Mouse (Mus musculus) embryonic facial prominence, embryonic 11.5 days (tissue): ENCODE measurements at regions not wholly inside any gene's neighbourhood (a gene's known extent, or its start where the extent isn't known, plus 50 kb on each side); places are given as distances from the start of the nearest gene placed in this dataset.

Experiments
- ATAC-seq: fragments of 200-750 bp; cut with Nextera tagmentation; replicated peaks from 2 replicates; pipeline ENCODE4 v1.8.0; 2017; ENCODE audit warnings: low read depth; ENCODE audit not compliant: insufficient number of reproducible peaks, low FRiP score, low TSS enrichment
- DNase-seq: peaks from one replicate; pipeline ENCODE4 v3.0.0-alpha.2; 2015; ENCODE audit warnings: low spot score
- H3K27ac ChIP-seq: fragments of 300-500 bp; sonication (generic); replicated peaks from 2 replicates; pipeline ENCODE4 v1.5.1; 2014; ENCODE audit warnings: mild to moderate bottlenecking, low read depth, low read length, control low read depth
- H3K27me3 ChIP-seq: fragments of 300-500 bp; sonication (generic); 2 replicates; pipeline ENCODE4 v1.6.1; 2014; ENCODE audit warnings: mild to moderate bottlenecking, low read length, moderate library complexity, mixed read lengths; ENCODE audit not compliant: control insufficient read depth, insufficient read depth
- H3K36me3 ChIP-seq: fragments of 300-500 bp; sonication (generic); replicated peaks from 2 replicates; pipeline ENCODE4 v1.6.1; 2014; ENCODE audit warnings: low read depth, mild to moderate bottlenecking, low read length, moderate library complexity, mixed read lengths; ENCODE audit not compliant: control insufficient read depth, insufficient read depth
- H3K4me1 ChIP-seq: fragments of 300-500 bp; sonication (generic); 2 replicates; pipeline ENCODE4 v1.6.1; 2014; ENCODE audit warnings: low read length, mixed read lengths; ENCODE audit not compliant: control insufficient read depth, insufficient read depth
- H3K4me2 ChIP-seq: fragments of 300-500 bp; sonication (generic); 2 replicates; pipeline ENCODE4 v1.6.1; 2014; ENCODE audit warnings: low read depth, mild to moderate bottlenecking, control low read depth, low read length, moderate library complexity
- H3K4me3 ChIP-seq: fragments of 300-500 bp; sonication (generic); 2 replicates; pipeline ENCODE4 v1.5.1; 2014; ENCODE audit warnings: low read depth, low read length, control low read depth
- H3K9ac ChIP-seq: fragments of 300-500 bp; sonication (generic); replicated peaks from 2 replicates; pipeline ENCODE4 v1.6.1; 2014; ENCODE audit warnings: mild to moderate bottlenecking, control low read depth, low read length
- H3K9me3 ChIP-seq: fragments of 300-500 bp; sonication (generic); replicated peaks from 2 replicates; pipeline ENCODE4 v1.6.1; 2016; ENCODE audit warnings: mild to moderate bottlenecking, low read length, inconsistent platforms, mixed read lengths; ENCODE audit not compliant: control insufficient read depth
- WGBS: fragments of 180-500 bp; shearing (Covaris S2); extraction: QIAGEN DNeasy Blood & Tissue Kit; methylation state at CpG from one replicate; pipeline ENCODE4 v1.1.7; 2014; 5-methylcytosine and 5-hydroxymethylcytosine counted together

- Histone ChIP-seq H3K4me3 (no peak overlapping the region), H3K4me2 (no peak overlapping the region), H3K9ac (no peak overlapping the region), H3K36me3 (no peaks in the 10 kb centered on the region), H3K4me1 (no peaks in the 10 kb centered on the region; the same call in 1 of the 2 replicates), H3K27me3 (no peaks in the 10 kb centered on the region), H3K27ac (no peak overlapping the region), H3K9me3 (no peaks in the 10 kb centered on the region)
- DNase-seq = no peak
- no peak for ATAC-seq
- WGBS = 86% methylated on average over 6 of the region's 6 CpGs
These were observed 190.8 kb upstream of the Creb1 start for GRCm38 (mm10) chr1:64341596-64341995.

- Histone ChIP-seq H3K4me1 (no peaks in the 10 kb centered on the region; the same call in 1 of the 2 replicates), H3K9ac (no peak overlapping the region), H3K4me2 (no peak overlapping the region), H3K4me3 (no peak overlapping the region), H3K36me3 (no peaks in the 10 kb centered on the region), H3K27me3 (no peaks in the 10 kb centered on the region), H3K9me3 (no peaks in the 10 kb centered on the region), H3K27ac (no peak overlapping the region)
- ATAC-seq = no peak
- peak; percentile 27 for DNase-seq
- 46% methylated on average over 9 of the region's 9 CpGs for WGBS
These were observed 193.9 kb upstream of the Creb1 start for GRCm38 (mm10) chr1:64338575-64338961.

- no peaks in the 10 kb centered on the region for H3K36me3 ChIP-seq
- H3K27me3 ChIP-seq = no peaks in the 10 kb centered on the region
- ATAC-seq (0 out of 2 replicates have a peak, but pooled peaks have one; percentile 52), DNase-seq (no peak)
- no peak overlapping the region for H3K9ac ChIP-seq
- no peak overlapping the region for H3K4me2 ChIP-seq
- WGBS = 55% methylated on average over 25 of the region's 25 CpGs
- no peaks in the 10 kb centered on the region for H3K9me3 ChIP-seq
- H3K4me1 ChIP-seq = no peaks in the 10 kb centered on the region; the same call in 1 of the 2 replicates
- no peak overlapping the region for H3K4me3 ChIP-seq
- no peak overlapping the region for H3K27ac ChIP-seq
These were observed 194.5 kb upstream of the Creb1 start for GRCm38 (mm10) chr1:64337619-64338574.

GRCm38 (mm10) chr1:64331566-64331965 lies 200.9 kb upstream of the Creb1 start:
- no peak overlapping the region for H3K9ac ChIP-seq
- H3K9me3 ChIP-seq = no peaks in the 10 kb centered on the region
- ATAC-seq = no peak
- no peaks in the 10 kb centered on the region for H3K4me1 ChIP-seq
- DNase-seq = no peak
- H3K4me3 ChIP-seq = no peak overlapping the region
- H3K27ac ChIP-seq = no peak overlapping the region
- no peak overlapping the region for H3K4me2 ChIP-seq
- no peaks in the 10 kb centered on the region for H3K27me3 ChIP-seq
- no peaks in the 10 kb centered on the region for H3K36me3 ChIP-seq
- 75% methylated on average over 2 of the region's 2 CpGs for WGBS

- Histone ChIP-seq H3K4me3 (no peak overlapping the region), H3K9ac (no peak overlapping the region), H3K9me3 (no peaks in the 10 kb centered on the region), H3K4me1 (no peaks in the 10 kb centered on the region), H3K27me3 (no peaks in the 10 kb centered on the region), H3K4me2 (no peak overlapping the region), H3K27ac (no peak overlapping the region), H3K36me3 (no peaks in the 10 kb centered on the region)
- ATAC-seq (no peak), DNase-seq (no peak)
- WGBS = 45% methylated on average over 2 of the region's 2 CpGs
These were observed 201.7 kb upstream of the Creb1 start for GRCm38 (mm10) chr1:64330721-64331120.

GRCm38 (mm10) chr1:64322197-64322596 lies 200.1 kb upstream of the Klf7 start:
- H3K36me3 ChIP-seq = no peaks in the 10 kb centered on the region
- no peak for DNase-seq
- no peak overlapping the region for H3K9ac ChIP-seq
- H3K27me3 ChIP-seq = no peaks in the 10 kb centered on the region
- 87% methylated on average over 4 of the region's 4 CpGs for WGBS
- no peaks in the 10 kb centered on the region for H3K9me3 ChIP-seq
- no peak overlapping the region for H3K27ac ChIP-seq
- ATAC-seq = no peak
- H3K4me1 ChIP-seq = no peaks in the 10 kb centered on the region
- H3K4me2 ChIP-seq = no peak overlapping the region
- H3K4me3 ChIP-seq = no peak overlapping the region

- 67% methylated on average over 3 of the region's 3 CpGs for WGBS
- Histone ChIP-seq H3K27me3 (no peaks in the 10 kb centered on the region), H3K9me3 (no peaks in the 10 kb centered on the region), H3K4me3 (no peak overlapping the region), H3K9ac (no peak overlapping the region), H3K4me2 (no peak overlapping the region), H3K27ac (no peak overlapping the region), H3K4me1 (no peaks in the 10 kb centered on the region), H3K36me3 (no peaks in the 10 kb centered on the region)
- DNase-seq = no peak
- ATAC-seq = no peak
These were observed 197.1 kb upstream of the Klf7 start for GRCm38 (mm10) chr1:64319155-64319582.

- no peak for DNase-seq
These were observed 196.5 kb upstream of the Klf7 start for GRCm38 (mm10) chr1:64318440-64319154.

More at GRCm38 (mm10) chr1:64318440-64319154, 196.5 kb upstream of the Klf7 start:
- Histone ChIP-seq H3K9ac (no peak overlapping the region), H3K36me3 (no peaks in the 10 kb centered on the region), H3K9me3 (no peaks in the 10 kb centered on the region), H3K4me1 (no peaks in the 10 kb centered on the region), H3K27me3 (no peaks in the 10 kb centered on the region), H3K4me3 (no peak overlapping the region), H3K4me2 (no peak overlapping the region), H3K27ac (no peak overlapping the region)
- ATAC-seq = no peak
- WGBS = 86% methylated on average over 8 of the region's 8 CpGs
